Mouse (Mus musculus) testis, adult 2 months (tissue): ENCODE data around the gene Fuk.

ENCODE experiments used
- CTCF ChIP-seq: fragments of 200-500 bp; IDR thresholded peaks from 2 replicates; pipeline ENCODE4 v1.5.1; 2012; ENCODE audit warnings: low read depth, mild to moderate bottlenecking, inconsistent platforms, low read length, moderate library complexity; ENCODE audit not compliant: control insufficient read depth, insufficient read depth, insufficient replicate concordance
- POLR2A ChIP-seq: fragments of 200-500 bp; IDR thresholded peaks from 2 replicates; pipeline ENCODE4 v1.6.1; 2012; ENCODE audit warnings: low read depth, mild to moderate bottlenecking, inconsistent platforms, low read length, moderate library complexity; ENCODE audit not compliant: control insufficient read depth

DNA sequence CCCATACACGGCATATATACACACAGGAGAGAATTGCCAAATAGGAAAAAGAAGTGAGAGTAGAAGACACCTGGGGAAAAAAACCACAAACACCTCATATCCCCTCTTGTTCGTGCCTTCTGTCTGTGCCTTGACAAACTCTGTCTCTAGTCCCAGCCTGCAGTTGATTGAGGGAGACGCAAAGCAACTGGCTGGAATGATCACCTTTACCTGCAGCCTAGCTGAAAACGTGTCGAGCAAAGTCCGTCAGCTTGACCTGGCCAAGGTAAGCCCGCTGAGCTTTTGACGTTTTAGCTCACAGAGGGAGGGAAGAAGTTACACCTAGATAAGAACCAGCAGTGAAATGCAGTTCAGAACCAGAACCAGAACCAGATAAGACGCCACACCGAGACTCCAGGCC is 51.1 kb downstream of the Fuk start:
- TF ChIP-seq POLR2A, result no peak
- no peak for TF ChIP-seq CTCF
